Mouse (Mus musculus) mouse trophoblast stem cell (cell line): ENCODE results near the gene Gm21962.

Experiments
- in situ Hi-C, 2 experiments: fragments of 300-500 bp; cut with MseI, MboI; formaldehyde crosslinking; loops; 2 replicates in 1 of 2; 3 replicates in 1 of 2; pipeline ENCODE4 v1.15.1; 2025

The Gm21962 gene

GRCm38 (mm10) chr3:137716573-137717157 is 45.3 kb downstream of the Gm21962 start:
- in situ Hi-C loops, result no loop called here
